Mouse (Mus musculus) spleen, adult 10 weeks (tissue): ENCODE measurements around the gene Vmn2r101. TPM values are rescaled to one million over a fixed set of nuclear protein-coding genes. Genes with fewer than 3 reads are reported as not detected.

ENCODE experiments used
- polyA plus RNA-seq: library from polyadenylated mRNA; stranded (reverse); fragments of 350-450 nt; fragmentation: Illumina TruSeq; extraction: RNeasy Lipid Tissue Mini Kit (QIAGEN cat#74804); gene quantifications from one replicate; pipeline ENCODE4 v1.2.3, GENCODE M21; 2015; ENCODE audit warnings: low replicate concordance; ENCODE audit not compliant: insufficient read depth

The Vmn2r101 gene
- polyA plus RNA-seq, result not detected

DNA sequence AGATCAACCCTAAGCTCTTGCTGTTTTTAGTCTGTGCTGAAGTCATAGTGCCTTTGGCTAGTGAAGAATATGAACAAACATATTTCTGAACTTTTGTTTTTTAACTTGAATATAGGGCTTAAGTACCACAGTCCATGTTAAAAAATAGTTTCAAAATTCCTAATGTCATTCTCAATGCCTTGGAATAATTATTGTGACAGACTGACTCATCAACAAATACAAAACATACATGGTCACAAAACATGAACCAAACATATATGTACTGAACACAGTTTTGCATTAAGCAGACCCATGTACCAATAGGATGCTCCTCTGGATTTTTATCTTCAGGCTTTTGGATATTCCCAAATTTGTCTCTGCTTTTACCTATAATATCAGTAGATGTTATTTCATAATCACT lies at the start of gene Vmn2r101:
Gene Vmn2r101 (plus strand): TSS at position 301 of the 400 bp plus-strand sequence.

DNA sequence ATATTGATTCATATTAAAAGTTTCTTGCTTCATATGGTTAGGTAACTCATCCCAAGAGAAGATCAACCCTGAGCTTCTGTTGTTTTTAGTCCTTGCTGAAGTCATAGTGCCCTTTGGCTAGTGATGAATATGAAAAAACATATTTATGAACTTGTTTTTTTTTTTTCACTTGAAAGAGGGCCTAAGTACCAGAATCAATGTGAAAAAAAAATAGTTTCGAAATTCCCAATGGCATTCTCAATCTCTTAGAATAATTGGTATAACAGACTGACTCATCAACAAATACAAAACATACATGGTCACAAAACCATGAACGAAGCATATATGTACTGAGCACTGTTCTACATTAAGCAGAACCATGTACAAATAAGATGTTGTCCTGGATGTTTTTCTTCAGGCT lies 83.0 kb downstream of the Vmn2r101 start, which contains the start of gene Vmn2r102:
Gene Vmn2r102 (plus strand): TSS at position 301 of the 400 bp plus-strand sequence.

Other genes with a start within 250 kb of the Vmn2r101 start
- gene Vmn2r99, start 215.3 kb upstream of the Vmn2r101 start, polyA plus RNA-seq, result not detected
- not detected for gene Vmn2r100, start 72.5 kb upstream of the Vmn2r101 start, polyA plus RNA-seq
- not detected for gene Vmn2r102, start 83.1 kb downstream of the Vmn2r101 start, polyA plus RNA-seq
- not detected for gene Vmn2r103, start 196.1 kb downstream of the Vmn2r101 start, polyA plus RNA-seq